Mouse (Mus musculus) retina, embryonic 14.5 days (tissue): ENCODE data around the gene Actr2.
"Not testable (repeated sequence)": the region's sequence is repeated elsewhere in the genome, so short reads cannot be mapped to it uniquely, and the experiment has no call there.

Experiments
- DNase-seq: peaks from one replicate; pipeline ENCODE4 v3.0.0-alpha.2; 2015; ENCODE audit warnings: low spot score

The Actr2 gene

DNA sequence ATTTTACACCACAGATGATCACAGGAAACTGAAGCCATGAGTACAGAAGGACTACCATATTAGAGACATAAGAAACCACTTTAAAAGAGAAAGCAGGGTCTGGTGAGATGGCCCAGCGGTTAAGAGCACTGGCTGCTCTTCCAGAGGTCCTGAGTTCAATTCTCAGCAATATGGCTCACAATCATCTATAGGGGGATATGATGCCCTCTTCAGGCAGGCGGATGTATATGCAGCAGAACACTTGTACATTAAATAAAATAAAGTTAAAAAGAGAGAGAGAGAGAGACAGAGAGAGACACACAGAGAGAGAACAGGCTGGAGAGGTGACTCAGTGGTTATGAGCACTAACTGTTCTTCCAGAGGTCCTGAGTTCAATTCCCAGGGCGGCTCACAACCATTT is 67.1 kb downstream of the Actr2 start:
- no peak for DNase-seq

DNA sequence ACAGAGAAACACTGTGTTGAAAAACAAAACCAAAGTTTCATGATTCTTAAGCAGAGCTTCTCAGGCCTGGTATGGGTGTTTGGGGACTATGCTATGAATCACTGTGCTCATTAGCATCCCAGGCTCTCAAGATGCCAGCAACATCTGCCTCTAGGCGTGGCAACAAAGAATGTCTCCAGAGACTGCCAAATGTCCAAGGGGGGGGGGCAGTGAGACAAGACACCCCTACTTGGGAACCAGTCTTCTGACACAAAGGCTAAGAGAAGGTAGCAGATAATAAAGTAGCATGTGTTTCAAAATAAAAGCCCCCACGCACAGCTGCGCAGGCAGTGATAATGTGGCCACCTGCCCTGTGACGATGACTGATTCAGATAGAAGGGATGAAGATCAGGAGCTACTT is 69.5 kb downstream of the Actr2 start:
- DNase-seq = no peak

DNA sequence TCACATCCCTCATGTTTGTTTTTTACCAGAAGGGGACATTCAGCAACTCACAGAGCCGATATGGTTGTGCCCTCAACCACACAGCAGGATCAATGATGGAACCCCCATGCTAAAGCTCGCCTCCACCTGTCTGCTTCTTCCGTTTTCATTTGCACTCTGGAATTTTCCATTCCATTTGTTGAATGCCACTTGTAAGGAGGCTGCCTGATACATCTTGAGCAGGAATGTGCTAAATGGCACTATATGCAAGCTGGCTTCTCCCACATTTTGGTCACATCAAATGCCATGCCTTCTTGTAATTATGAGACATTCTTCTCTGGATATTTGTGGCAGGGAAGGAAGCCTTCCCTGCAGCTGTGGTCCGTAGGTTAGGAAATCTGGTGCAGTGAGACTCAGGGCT is 70.6 kb downstream of the Actr2 start:
- no peak for DNase-seq

DNA sequence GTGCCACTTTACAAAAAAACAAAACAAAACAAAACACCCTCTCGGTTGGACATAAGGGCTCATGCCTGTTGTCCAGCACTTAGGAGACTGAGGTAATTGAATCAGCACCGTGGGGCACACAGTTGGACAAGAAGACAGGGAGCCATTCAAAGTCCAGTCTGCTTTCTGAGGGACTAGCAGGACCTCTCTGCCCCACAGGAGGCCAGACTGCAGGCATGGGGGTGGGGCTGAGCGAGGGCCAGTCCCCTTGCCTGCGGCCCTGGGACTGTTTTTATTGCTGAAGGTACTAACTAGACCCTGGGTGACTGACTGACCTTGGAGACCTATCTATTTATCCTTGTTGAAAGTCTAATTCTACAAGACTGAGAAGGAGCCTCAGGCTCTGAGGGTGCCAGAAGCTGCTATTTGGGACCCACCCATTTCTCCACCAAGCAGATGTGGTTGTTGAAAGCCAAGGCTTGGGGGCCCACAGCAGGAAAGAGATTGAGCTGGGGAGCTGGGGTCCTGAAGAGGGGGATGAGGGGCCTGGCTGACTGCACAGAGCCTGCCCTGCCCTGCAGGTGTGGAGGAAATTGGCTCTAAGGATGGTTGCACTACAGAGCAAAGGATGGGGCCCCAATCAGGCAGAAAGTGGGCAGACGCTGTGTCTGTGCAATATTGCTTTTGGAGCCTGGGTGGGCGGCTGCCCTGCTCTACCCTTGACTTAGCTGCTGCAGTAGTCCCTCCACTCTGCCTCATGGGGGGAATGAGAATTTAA is 71.4 kb downstream of the Actr2 start:
- DNase-seq = no peak

DNA sequence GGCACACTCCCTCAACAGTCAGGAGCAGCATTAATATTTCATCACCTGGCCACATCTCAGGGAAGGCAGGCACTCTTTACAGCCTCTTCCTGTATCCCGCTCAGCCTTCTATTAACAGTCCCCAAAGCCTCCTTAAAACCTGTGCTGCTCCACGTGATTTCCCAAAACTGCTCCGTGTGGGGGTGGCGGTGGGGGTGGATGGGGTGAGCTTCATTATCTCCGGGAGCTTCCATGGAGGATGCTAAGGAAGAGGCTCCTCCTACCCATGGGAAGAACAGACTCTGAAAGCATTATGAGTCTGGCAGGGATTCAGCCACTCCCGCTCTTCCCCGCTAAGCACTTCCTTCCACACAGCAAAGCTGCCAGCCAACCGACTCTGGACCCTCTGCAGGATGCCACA is 74.0 kb downstream of the Actr2 start:
- DNase-seq = peak; percentile 40

- no peak for DNase-seq
Observed at GRCm38 (mm10) chr11:20037739-20038138, 75.0 kb downstream of the Actr2 start.

DNA sequence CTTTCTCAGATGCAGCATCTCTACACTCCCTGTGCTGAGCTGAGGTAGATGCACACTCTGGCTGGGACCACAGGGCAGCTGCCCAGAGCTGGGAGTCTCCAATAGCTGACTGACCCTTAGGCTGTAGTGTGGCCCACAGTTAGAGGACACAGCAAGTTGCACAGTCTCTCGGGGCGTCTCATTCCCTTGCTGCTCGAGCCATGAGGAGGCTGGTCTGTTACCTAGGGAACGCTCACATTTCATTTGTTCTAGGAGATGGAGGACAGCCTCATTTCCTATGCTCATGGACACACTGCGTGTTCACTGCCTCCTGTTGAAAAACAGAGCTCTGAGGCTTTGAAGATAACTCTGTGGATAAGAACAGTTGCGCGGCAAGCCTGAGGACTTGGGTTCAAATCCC is 76.7 kb downstream of the Actr2 start:
- no peak for DNase-seq

- no peak for DNase-seq
Observed at GRCm38 (mm10) chr11:20035343-20035928, 77.3 kb downstream of the Actr2 start.

- DNase-seq = no peak
Observed at GRCm38 (mm10) chr11:20034337-20034947, 78.3 kb downstream of the Actr2 start.

DNA sequence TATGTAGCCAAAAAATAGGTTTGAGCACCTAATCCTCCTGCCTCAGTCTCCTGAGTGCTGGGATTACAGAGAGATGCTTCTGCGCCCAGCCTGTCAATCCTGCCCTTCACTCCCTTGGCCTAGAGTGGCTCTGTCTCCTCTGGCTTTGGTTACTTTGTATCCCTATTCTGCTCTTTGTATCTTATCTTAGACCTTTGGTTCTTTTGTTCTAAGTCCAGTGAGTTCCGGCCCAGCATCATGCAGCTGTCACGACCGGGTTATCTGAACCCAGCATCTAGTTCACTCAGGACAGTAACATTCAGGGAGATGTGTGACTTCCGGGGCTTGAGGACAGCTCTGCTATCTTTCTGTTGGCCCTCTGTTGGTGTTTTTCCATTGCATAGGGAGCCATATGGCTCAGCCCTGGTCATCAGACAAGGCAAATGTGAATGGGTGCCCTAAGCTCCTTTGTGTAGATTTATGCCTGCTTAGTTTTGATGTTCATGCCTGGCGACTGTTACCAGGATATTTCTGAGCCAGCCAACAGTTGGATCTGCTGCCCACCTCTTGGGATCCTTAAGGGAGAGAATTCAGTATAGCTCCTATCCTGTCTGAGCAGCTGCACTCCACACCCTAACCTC is 79.1 kb downstream of the Actr2 start:
- DNase-seq = no peak

DNA sequence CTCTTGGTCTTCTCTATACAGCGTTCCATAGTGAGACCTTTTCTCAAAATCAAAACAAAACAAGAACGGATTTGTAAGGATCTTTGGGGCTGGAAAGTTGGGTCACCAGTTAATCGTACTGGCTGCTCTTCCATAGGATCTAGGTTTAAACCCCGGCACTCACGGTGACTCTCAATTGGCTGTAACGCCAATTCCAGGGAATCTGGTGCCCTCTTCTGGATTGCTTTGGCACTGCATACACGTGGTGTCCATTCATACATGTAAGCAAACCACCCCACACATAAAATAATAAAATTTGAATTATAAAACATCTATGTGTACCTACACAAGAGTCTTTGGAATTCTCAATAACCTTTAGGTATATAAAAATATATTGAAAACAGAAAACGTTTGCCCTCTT is 81.2 kb downstream of the Actr2 start:
- peak; percentile 44 for DNase-seq

DNA sequence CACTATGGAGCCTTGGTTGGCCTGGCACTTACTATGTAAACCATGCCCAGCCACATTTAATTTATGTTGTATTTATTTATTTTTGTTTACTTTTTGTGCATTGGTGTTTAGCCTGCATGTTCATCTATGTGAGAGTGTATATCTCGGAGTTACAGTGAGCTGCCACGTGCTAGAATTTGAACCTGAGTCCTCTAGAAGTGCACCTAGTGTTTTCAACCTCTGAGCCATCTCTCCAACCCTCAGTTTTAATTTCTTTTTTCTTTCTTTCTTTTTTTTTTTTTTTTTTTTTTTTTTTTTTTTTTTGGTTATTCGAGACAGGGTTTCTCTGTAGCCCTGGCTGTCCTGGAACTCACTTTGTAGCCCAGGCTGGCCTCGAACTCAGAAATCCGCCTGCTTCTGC is 81.7 kb downstream of the Actr2 start:
- not testable (repeated sequence) for DNase-seq

DNA sequence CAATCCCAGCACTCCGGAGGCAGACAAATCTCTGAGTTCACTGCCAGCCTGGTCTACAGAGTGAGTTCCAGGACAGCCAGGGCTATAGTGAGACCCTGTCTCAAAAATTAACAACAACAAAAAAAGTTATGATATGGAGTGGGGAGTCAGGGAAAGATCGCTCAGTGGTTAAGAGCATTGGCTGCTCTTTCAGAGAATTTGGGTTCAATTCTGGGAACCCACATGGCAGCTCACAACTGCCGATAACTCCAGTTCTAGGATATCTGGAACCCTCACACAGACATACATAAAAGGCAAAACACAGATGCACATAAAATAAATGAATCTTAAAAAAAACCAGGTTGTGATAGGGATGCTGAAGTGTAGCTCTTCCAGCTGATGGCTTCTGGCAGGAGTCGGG is 83.7 kb downstream of the Actr2 start:
- DNase-seq = no peak

GRCm38 (mm10) chr11:20028396-20028795 is 84.3 kb downstream of the Actr2 start:
- DNase-seq = no peak

GRCm38 (mm10) chr11:20027719-20028118 is 85.0 kb downstream of the Actr2 start:
- DNase-seq = no peak

GRCm38 (mm10) chr11:20025899-20026298 is 86.8 kb downstream of the Actr2 start:
- no peak for DNase-seq

- DNase-seq = no peak
Observed at GRCm38 (mm10) chr11:20022911-20023482, 89.7 kb downstream of the Actr2 start.

GRCm38 (mm10) chr11:20022462-20022861 is 90.3 kb downstream of the Actr2 start:
- no peak for DNase-seq

DNA sequence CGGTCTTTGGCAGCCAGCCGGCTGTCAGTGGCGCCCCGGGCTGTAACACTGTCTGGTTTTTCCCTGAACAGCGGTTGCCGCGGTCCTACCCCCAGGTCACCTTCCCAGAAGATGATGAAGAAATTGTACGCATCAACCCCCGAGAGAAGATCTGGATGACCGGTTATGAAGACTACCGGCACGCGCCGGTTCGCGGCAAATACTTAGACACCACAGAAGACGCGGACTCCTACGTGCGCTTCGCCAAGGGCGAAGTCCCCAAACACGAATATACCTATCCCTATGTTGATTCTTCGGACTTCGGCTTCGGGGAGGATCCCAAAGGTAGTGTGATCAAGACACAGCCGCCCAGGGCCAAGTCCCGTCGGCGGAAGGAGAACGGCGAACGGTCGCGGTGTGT is 92.0 kb downstream of the Actr2 start:
- DNase-seq = no peak

DNA sequence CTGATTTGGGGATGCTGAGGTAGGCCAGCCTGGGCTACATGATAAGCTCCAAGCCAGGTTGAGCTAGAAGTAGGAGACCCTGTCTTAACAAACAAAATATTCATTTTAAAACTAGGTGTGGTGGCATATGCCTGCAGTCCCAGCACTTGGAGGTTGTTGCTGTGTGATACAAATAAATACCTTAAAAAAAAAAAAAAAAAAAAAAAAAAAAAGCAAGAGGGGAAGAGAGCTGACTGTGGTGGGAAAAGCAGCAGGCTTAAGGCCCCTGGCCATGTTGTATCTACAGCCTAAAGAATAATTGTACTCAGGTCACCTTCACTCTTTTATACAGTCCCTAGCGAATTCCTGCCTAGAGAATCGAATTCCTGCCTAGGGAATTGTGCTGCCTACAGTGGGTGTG is 93.8 kb downstream of the Actr2 start:
- DNase-seq = no peak

GRCm38 (mm10) chr11:20017937-20018336 is 94.8 kb downstream of the Actr2 start:
- no peak for DNase-seq

- DNase-seq = no peak
Observed at GRCm38 (mm10) chr11:20013366-20013765, 99.3 kb downstream of the Actr2 start.
